Mouse (Mus musculus): ENCODE measurements around the gene Gpsm1.

Gpsm1 gene

GRCm38 (mm10) chr2:26341510-26341981 is 26.2 kb downstream of the Gpsm1 start:
- no peak for DNase-seq (ENCODE audit: low spot score in 2 of 2)

DNA sequence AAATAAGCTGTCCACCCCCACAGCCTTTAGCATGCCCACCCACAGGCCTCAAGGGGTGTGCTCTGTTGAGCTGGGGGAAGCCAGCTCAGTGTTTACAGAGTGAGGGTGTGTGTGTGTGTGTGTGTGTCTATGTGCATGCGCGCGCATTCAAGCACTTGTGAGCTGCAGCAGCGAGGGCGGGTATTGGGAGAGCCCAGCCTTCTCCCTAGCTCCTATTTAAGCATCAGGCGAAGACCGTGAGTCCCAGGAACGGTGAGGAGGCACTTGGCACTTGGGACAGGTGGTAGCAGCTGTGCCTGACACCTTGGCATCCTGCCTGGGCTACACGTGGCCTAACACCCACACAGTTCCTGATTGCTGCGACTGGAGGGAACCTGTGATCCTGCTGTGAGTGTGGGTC is 26.7 kb downstream of the Gpsm1 start:
- peak in 1 of 2 experiments; percentile 69 for DNase-seq (ENCODE audit: low spot score in 2 of 2)

DNA sequence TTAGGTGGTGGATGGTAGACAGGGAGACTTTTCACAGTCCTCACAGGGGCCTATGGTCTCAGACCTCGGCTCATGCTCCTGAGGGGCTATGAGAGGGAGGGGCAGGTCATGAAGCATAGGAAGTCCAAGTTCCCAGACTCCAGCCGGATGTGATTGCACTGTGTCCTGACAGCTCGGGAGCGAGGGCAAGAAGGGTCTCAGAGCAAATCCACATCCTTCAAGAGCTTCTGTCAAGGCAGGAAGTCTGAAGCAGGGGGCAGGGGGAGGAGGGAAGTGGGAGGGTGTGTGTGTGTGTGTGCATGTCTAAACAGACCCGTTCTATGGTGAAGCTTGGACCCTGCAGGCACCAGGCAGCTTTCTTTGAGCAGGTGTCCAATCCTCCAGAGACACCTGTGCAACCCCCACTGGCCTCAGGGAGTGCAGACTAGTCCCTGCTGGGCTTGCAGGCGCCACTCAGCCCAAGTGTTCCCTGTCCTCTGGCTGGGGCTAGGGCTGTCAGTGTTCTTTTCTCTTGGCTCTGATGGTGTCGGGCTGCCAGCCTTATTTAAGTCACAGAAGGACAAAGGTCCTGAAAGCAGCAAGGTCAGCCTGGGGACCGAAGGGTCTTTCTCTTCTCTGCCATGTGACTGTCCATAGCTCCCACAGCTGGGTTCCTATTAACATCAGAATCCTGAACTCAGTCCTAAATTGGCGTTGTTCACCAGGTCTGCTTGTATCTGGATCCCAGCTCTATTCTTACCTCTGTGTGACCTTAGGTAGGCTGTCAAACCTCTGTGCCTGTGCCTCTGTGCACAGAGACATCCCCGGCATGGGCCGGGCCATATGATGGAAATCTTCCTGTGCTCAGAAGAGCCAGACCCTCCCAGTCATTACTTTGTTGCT is 27.5 kb downstream of the Gpsm1 start:
- DNase-seq (ENCODE audit: low spot score in 2 of 2): no peak

DNA sequence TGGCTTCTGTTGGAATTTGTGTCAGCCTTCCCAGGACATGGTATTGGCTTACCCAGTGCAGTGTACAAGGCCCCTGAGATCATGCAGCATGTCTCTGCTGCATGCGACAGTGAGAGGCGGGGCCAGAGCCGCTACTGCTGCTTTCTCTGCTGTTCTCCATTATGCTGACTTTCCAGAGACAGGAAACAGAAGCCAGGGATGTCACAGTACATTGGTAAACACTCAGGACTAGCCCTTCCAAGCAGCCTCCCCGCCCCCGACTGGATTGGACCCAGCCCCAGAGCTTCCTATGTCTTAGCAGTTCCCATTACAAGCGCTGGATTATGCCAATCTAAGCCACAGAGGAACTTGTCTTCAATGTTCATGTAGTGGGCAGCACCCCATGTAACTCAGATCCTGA is 32.9 kb downstream of the Gpsm1 start:
- DNase-seq (ENCODE audit: low spot score in 2 of 2): no peak

- peak; percentile 90 to 93 for DNase-seq (ENCODE audit: low spot score in 2 of 2)
Measured at GRCm38 (mm10) chr2:26351358-26352290, 36.3 kb downstream of the Gpsm1 start, which contains the start of gene Dnlz. TSS of gene Dnlz (minus strand) at chr2:26352110.

DNA sequence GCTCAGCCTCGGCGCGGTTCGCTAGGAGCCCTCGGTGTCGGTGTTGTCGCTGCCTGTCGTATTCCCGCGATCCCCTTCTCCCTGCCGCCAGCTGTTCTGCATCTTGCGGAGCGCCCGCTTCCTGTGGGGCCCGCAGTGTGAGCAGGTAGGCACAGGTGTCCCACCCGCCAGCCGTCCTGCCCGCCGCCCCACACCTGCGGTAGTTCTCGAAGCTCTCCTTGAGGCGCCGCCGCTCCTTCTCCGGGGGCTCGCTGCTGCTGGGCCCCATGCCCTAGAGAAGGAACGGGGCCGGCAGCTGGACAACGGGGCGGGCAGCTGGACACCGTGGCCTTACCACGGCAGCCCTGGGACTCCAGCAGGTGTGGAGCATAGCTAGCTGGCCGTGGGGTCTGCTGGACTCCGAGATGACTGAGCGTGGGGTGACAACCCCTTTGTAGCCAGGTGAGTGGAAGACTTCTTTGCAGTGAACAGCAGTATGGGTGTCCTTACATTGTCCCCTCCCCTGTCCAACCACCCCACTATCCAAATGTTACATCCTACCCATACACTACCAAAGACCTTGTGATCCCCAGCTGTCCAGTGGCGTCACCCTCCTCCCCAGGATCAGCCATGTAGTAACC is 37.1 kb downstream of the Gpsm1 start:
- no peak for DNase-seq (ENCODE audit: low spot score in 2 of 2)

GRCm38 (mm10) chr2:26353066-26353980 is 38.0 kb downstream of the Gpsm1 start:
- DNase-seq (ENCODE audit: low spot score in 2 of 2): no peak

GRCm38 (mm10) chr2:26354401-26354800 is 39.1 kb downstream of the Gpsm1 start:
- no peak for DNase-seq (ENCODE audit: low spot score in 2 of 2)

DNA sequence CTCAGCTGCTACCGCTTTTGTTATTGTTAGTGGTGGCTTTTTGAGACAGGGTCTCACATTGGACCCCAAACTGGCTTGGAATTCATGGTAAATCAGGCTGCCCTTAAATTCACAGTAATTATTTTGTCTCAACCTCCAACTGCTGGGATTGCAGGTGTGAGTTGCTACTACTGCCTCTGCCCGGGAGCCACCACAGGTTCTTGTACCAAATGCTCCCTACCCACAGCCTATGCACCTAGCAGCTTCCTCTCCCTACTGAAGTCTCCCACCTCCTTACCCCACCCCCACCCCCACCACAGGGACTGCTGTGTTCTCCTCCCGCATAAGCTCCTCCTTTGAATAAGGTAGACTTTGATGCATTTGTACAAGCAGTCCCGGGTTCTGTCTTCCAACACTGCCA is 40.9 kb downstream of the Gpsm1 start:
- DNase-seq (ENCODE audit: low spot score in 2 of 2): no peak

DNA sequence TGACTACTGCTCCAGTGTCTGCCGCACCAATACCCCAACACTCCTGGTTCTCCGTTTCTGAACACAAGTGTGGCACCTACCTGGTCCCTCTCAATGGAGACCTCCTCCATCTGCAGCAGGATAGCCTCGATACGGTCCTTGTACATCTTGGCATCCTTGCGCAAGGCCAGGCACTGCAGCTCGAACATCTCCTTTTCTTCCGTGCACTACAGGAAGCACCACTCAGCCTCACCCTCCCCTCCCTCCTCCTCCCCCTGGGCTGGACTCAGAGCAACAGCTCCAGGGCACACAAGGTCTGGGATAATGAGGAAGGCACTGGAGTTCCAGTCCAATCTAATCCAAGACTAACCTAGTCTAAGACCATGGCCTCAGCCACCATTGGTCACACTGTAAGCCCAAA is 41.4 kb downstream of the Gpsm1 start:
- no peak for DNase-seq (ENCODE audit: low spot score in 2 of 2)

DNA sequence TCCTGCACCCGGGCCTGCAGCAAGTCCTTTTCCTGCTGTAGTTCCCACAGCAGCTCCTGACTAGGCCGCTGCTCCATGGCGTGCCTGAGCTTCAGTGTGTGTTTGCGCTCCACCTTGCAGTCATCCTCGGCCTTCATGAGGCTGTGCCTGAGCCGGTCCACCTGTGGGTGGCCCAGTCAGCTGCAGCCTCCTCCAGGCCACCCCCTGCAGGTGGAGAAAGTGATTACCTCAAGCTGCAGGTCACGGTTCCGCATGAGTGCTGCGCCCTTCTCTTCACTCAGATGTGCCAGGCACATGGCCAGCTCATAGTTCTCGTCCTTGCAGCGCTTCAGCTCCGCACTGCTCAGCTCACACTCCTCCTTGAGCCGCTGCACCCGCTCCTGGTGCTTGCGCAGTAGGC is 42.2 kb downstream of the Gpsm1 start:
- no peak for DNase-seq (ENCODE audit: low spot score in 2 of 2)

DNA sequence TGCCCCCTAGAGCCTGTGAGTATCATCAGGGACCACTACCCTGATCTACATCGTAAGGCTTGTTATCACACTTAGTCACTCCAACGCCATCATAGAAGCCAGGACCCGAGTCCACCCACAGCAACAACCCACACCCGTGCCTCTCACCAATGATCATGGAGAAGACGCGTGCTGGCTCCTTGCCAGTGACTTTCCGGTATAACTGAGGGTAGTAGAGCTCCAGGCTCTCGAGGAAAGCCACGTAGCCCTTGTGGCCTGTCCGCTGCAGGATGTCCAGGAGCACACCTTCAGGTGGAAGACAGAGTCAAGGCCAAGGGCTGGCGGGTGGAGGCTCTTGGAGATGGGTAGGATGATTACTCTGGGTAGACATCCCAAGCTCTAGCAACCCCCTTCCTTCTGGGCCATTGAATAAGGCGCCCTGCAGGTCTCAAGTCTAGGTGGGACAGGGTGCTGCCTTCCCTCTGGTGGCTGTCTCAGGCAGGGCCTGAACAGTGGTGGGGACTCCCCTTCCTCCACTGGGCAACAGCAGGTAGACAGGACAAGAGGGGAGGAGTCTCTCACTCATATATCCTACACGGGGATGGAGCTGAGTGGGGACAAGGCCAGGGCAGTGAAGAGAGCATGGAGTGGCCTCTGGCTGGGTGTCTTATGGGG is 43.5 kb downstream of the Gpsm1 start:
- no peak for DNase-seq (ENCODE audit: low spot score in 2 of 2)

DNA sequence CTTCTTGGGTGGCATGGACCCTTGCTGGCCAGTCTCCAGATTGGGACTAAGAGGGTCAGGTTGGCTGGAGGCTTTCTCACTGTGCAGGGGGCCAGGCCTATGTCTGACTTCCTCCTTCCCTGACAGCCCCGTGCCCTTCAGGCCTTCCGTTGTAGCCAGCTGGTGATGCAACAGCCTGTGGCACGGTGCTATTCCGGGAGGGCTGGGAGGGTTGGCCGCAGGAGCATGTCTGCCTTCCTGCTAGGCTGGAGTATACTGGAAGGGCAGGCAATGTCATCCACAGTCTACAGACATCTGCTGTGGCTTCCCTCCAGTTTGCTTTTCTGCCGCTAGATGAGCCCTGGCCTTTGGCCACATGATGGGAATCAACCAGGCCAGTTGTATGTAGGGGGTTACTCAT is 44.7 kb downstream of the Gpsm1 start:
- DNase-seq (ENCODE audit: low spot score in 2 of 2): no peak

DNA sequence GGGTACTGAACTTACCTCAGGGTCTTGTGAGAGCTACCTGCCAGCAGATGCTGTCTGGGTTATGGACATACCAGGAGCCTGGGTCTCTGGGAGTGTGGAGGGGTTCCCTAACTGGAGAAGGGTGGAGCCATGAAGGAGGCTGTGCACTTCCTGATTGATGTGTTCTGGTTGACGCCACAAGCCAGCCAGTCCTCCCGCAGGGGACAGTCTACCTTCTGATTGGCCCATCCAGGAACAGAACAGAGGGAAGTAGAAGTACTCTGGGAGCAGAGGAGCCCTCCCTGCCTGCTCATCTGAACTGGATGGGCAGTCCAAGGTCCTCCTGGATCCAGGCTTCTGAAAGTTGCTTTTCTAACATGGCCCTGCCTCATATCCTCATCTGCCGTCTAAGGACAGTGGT is 45.5 kb downstream of the Gpsm1 start, which contains the start of gene Card9:
Card9 (minus strand) TSS at position 147 of the 400 bp plus-strand sequence.
- no peak for DNase-seq (ENCODE audit: low spot score in 2 of 2)

DNA sequence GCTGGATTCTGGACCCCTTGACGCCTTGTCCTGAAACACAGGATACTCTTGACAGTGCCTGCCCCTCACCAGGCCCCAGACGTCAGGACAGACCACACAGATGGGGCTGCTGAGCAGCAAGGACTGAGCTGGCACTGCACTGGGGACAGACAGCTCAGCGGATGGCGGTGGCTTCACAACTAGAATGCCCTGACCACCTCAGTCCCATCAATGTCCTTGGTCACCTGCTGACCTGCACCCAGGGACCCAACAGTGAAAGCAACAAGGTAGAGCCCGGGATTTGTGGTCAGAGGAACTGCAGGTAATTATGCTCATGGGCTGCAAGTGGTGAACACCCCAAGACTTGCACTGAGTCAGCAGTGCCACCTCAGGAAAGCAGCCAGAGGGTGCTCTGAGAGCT is 47.7 kb downstream of the Gpsm1 start:
- DNase-seq (ENCODE audit: low spot score in 2 of 2): no peak

DNA sequence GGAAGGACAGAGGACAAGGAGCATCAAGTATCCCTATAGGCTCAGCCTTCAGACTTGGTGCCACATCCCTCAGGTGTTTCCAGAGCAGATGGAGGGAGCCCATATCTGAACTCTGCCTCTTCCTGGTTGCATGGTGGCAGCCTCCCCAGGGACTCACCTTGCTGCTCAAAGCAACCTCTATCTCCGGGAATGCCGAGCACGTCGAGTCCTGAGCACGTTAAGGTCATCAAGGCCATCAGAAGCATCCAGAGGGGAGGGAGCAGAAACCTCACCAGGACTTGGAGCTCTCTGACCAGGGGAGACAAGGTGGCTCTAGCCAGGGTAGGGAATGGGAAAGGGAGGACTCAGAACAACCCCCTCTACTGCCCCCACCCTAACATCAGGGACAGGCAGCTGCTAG is 48.2 kb downstream of the Gpsm1 start:
- no peak for DNase-seq (ENCODE audit: low spot score in 2 of 2)

DNA sequence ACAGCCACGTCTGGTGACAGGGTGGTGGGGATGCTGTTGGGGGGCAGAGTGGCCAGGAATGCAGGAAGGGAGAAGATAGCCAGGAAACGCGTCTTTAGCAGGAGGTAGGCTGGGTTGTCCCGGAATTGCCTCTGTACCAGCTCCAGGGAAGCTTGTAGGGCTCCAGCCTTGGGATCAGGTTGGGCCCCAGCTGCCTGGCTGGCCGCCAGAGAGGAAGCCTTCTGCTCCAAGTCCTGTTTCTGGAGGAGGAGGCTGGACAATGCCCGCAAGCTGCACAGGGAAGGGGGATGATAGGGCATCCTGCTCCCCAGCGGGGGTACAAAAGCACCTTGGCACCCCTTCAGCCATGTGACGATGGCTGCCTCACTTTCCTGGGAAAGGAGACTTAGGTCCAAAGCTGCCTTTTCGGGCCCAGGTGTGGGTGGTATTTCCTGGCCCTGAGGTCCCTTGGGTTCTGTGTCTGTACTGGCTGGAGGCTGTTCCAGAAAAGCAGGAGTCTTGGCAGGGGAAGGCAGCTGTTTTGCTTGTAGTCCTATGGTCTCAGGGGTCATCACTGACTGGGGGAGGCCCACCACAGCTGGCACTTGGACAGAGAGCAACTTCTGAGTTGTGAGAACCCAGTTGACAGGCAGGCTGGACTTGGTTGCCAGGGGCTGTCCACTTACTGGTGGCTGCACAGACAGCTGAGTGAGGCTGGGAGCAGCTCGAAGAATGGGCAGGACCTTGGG is 49.6 kb downstream of the Gpsm1 start:
- peak; percentile 64 to 71 for DNase-seq (ENCODE audit: low spot score in 2 of 2)

- no peak for DNase-seq (ENCODE audit: low spot score in 2 of 2)
Measured at GRCm38 (mm10) chr2:26367911-26368310, 52.6 kb downstream of the Gpsm1 start.

DNA sequence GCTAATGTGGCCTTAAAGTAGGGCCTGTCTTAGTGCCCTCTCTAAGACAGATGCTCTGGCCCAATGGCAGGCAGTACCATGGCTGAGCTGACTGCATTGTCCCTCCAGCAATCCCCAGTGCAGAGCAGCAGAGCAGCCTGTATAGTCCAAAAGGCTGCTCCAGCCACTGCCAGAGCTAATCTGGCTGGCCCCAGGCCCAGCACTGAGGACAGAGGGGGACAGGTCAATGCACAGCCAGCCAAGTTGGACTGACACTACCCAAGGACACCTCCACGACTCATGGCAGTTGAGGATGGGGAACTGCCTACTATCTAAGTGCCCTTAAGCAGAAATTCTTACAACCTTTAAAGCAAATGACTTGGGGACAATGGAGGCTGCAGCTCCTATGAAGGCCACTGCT is 53.3 kb downstream of the Gpsm1 start:
- DNase-seq (ENCODE audit: low spot score in 2 of 2): no peak

DNA sequence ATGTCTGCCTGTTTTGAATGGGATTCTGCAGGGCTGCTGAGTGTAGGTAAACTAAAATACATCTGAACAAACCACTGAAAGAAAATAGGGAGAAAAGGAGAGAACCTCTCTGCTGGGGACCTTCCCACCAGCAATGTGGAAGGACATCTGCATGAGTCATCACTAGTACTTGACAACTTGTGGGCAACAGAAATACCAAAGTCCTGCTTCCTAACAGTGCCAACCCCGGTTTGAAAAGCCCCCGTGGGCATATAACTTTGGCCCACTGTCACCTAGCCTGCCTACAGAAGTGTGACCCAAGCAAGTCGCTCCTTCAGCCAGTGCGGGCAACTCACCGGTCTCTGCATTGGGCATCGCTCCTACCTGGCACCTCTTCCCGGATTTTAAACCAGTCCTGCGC is 57.1 kb downstream of the Gpsm1 start:
- peak in 1 of 2 experiments; percentile 51 for DNase-seq (ENCODE audit: low spot score in 2 of 2)

Measured in urinary bladder, postnatal 4 days (tissue).